Mouse (Mus musculus) gastrocnemius, postnatal 36 days (tissue): ENCODE results near the gene Lca5. TPM values are rescaled to one million over a fixed set of nuclear protein-coding genes. Genes with fewer than 3 reads are reported as not detected.

ENCODE experiments used
- total RNA-seq, 2 experiments: library from RNA; stranded (reverse); gene quantifications; 2 replicates each; pipeline ENCODE4 v1.2.3; 2021

The Lca5 gene
- total RNA-seq, 2 experiments from 2014 or later = 0.87 to 0.99 TPM

Other genes starting within 250 kb of the Lca5 start
- gene Sh3bgrl2, start 107.2 kb upstream of the Lca5 start, total RNA-seq = 1 to 10 TPM; 1.1 to 1.9 TPM